Mouse (Mus musculus) kidney, embryonic 14.5 days (tissue): ENCODE measurements around the gene Xpnpep3. TPM values are rescaled to one million over a fixed set of nuclear protein-coding genes. Genes with fewer than 3 reads are reported as not detected.

Source experiments
- ATAC-seq: fragments of 200-750 bp; cut with Nextera tagmentation; 2 replicates; pipeline ENCODE4 v1.8.0; 2017; ENCODE audit warnings: moderate number of reproducible peaks, mild to moderate bottlenecking, moderate TSS enrichment, moderate library complexity; ENCODE audit not compliant: low FRiP score, low TSS enrichment
- H3K27ac ChIP-seq: fragments of 300-500 bp; sonication (generic); 2 replicates; pipeline ENCODE4 v1.5.1; 2014; ENCODE audit warnings: low read depth, mild to moderate bottlenecking, low read length, moderate library complexity, mixed read lengths
- H3K27me3 ChIP-seq: fragments of 300-500 bp; sonication (generic); 2 replicates; pipeline ENCODE4 v1.6.1; 2014; ENCODE audit warnings: mild to moderate bottlenecking, low read length; ENCODE audit not compliant: control insufficient read depth, insufficient read depth
- H3K36me3 ChIP-seq: fragments of 300-500 bp; sonication (generic); 2 replicates; pipeline ENCODE4 v1.6.1; 2014; ENCODE audit warnings: low read length, mixed read lengths; ENCODE audit not compliant: control insufficient read depth, insufficient read depth
- H3K4me1 ChIP-seq: fragments of 300-500 bp; sonication (generic); 2 replicates; pipeline ENCODE4 v1.6.1; 2014; ENCODE audit warnings: low read length, mixed read lengths; ENCODE audit not compliant: control insufficient read depth, insufficient read depth
- H3K4me2 ChIP-seq: fragments of 300-500 bp; sonication (generic); replicated peaks from 2 replicates; pipeline ENCODE4 v1.6.1; 2014; ENCODE audit warnings: low read depth, mild to moderate bottlenecking, low read length
- H3K4me3 ChIP-seq: fragments of 300-500 bp; sonication (generic); 2 replicates; pipeline ENCODE4 v1.5.1; 2014; ENCODE audit warnings: mild to moderate bottlenecking, low read length
- H3K9ac ChIP-seq: fragments of 300-500 bp; sonication (generic); 2 replicates; pipeline ENCODE4 v1.6.1; 2014; ENCODE audit warnings: low read depth, mild to moderate bottlenecking, low read length, moderate library complexity
- H3K9me3 ChIP-seq: fragments of 300-500 bp; sonication (generic); 2 replicates; pipeline ENCODE4 v1.6.1; 2016; ENCODE audit warnings: low read length; ENCODE audit not compliant: control insufficient read depth
- WGBS: fragments of 180-500 bp; shearing (Covaris S2); extraction: QIAGEN DNeasy Blood & Tissue Kit; methylation state at CpG from one replicate; pipeline ENCODE4 v1.1.7; 2014; 5-methylcytosine and 5-hydroxymethylcytosine counted together
- polyA plus RNA-seq: library from polyadenylated mRNA; unstranded; fragments of >200 nt; fragmentation: Nextera tagmentation; extraction: Ambion mirVana; gene quantifications from 2 replicates; pipeline ENCODE4 v1.2.1, GENCODE M21; 2014

Xpnpep3 gene
- polyA plus RNA-seq, 1 experiment from 2014 or later, result 10.0 TPM

DNA sequence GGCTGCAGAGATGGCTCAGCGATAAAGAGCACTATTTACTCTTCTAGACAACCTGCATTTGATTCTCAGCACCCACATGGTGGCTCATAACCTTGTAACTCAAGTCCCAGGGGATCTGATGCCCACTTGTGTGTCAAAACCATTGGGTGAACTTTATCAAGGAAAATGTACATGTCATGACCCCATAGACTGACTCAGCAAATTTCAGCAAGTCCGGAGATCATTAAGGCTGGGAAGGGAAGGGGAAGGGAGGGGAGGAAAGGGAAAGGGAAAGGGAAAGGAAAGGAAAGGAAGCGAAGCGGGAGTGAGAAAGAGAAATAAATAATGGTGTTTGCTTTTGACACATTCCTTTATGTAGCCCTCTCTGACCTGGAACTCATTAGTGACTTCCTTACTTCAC, 18.1 kb downstream of the Xpnpep3 start:
- no peaks in the 10 kb centered on the region; the same call in 1 of the 2 replicates for H3K36me3 ChIP-seq
- H3K27me3 ChIP-seq, result no peaks in the 10 kb centered on the region
- no peak overlapping the region for H3K4me3 ChIP-seq
- H3K9me3 ChIP-seq, result no peaks in the 10 kb centered on the region
- 88% methylated on average over 4 of the region's 4 CpGs for WGBS
- H3K4me1 ChIP-seq, result 0 out of 2 replicates have a peak, but pooled peaks cover 3% of the 10 kb centered on the region
- no peak overlapping the region for H3K27ac ChIP-seq
- H3K4me2 ChIP-seq, result no peak overlapping the region
- no peak for ATAC-seq
- no peak overlapping the region for H3K9ac ChIP-seq

DNA sequence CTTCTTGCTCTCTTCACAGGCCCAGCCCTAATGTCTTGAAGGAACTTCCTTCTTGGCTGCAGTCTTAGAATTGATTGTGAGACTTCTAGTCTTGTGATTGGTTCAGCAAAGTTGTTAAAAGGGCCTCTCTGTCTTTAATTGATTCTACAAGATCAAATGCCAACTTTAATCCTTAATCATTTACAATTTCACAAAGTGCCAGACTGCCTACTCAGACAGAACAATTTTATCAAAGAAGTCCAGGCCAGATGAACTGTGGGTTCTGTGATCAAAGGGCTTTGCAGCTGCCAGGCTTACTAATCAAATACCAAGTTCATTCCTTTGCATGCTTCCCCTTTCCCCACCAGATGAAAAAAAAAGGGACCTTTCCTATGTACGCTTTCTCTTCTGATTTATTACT, 21.5 kb downstream of the Xpnpep3 start:
- WGBS, result 41% methylated on average over 1 of the region's 1 CpGs
- H3K27ac ChIP-seq, result no peak overlapping the region

DNA sequence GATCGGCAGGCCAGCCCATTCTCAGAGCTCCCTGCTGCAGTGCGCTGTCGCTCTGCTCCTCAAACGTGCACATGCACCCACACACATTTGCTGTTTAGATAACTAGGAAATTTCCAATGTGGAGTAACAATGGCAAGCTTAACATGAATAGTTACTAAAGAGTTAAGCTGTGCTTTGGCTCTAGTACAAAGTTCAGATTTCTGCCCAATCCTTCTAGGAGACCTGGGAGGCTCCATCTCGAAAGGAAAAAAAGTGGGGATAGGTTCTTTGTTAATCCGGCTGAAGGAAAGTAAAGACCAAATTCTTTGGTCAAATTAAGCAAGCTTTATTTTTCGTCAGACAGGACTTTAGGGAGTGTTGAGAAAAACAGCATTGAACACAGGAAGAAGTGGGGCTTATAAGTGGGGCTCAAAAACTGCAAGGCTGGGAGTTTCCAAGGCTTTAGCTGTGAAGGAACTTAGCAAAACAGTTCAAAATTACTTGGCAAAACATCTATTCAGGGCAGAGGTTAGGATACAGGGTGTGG, 22.3 kb downstream of the Xpnpep3 start:
- no peaks in the 10 kb centered on the region for H3K27me3 ChIP-seq
- ATAC-seq, result no peak
- H3K4me1 ChIP-seq, result no peaks in the 10 kb centered on the region
- peaks cover 1% of the 10 kb centered on the region for H3K36me3 ChIP-seq
- no peak overlapping the region for H3K9ac ChIP-seq
- H3K27ac ChIP-seq, result peak overlapping the region; percentile 45; the same call in 1 of the 2 replicates
- H3K9me3 ChIP-seq, result no peaks in the 10 kb centered on the region
- no peak overlapping the region for H3K4me3 ChIP-seq
- 78% methylated on average over 7 of the region's 7 CpGs for WGBS
- no peak overlapping the region for H3K4me2 ChIP-seq

More for the DNA sequence above, 21.5 kb downstream of the Xpnpep3 start:
- no peak overlapping the region for H3K4me3 ChIP-seq
- H3K4me1 ChIP-seq, result 0 out of 2 replicates have a peak, but pooled peaks cover 3% of the 10 kb centered on the region
- no peaks in the 10 kb centered on the region for H3K9me3 ChIP-seq
- H3K36me3 ChIP-seq, result no peaks in the 10 kb centered on the region; the same call in 1 of the 2 replicates
- no peak overlapping the region for H3K9ac ChIP-seq
- ATAC-seq, result no peak
- no peak overlapping the region for H3K4me2 ChIP-seq
- no peaks in the 10 kb centered on the region for H3K27me3 ChIP-seq

DNA sequence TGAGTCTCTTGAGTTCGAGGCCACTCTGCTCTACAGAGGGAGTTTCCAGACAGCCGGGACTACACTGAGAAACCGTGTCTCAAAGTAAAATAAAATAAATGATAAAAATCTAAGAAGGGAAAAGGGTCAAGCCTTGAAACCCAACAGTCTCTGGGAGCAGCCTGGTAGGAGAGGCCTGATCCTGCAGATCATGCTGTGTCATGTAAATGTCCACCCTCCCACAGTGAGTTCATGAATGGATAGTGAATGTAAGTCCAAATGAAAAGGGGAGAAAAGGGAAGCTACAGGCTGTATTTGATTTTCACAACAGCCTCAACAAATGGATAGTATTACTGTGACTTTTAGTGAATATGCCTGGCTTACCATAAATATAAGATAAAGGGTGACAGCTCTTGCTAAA, 25.4 kb downstream of the Xpnpep3 start:
- no peak overlapping the region for H3K27ac ChIP-seq
- no peak overlapping the region for H3K4me3 ChIP-seq
- H3K27me3 ChIP-seq, result no peaks in the 10 kb centered on the region
- no peak for ATAC-seq
- no peak overlapping the region for H3K4me2 ChIP-seq
- H3K9me3 ChIP-seq, result no peaks in the 10 kb centered on the region
- peaks cover 13% of the 10 kb centered on the region for H3K36me3 ChIP-seq
- no peak overlapping the region for H3K9ac ChIP-seq
- H3K4me1 ChIP-seq, result no peaks in the 10 kb centered on the region
- 87% methylated on average over 3 of the region's 3 CpGs for WGBS

DNA sequence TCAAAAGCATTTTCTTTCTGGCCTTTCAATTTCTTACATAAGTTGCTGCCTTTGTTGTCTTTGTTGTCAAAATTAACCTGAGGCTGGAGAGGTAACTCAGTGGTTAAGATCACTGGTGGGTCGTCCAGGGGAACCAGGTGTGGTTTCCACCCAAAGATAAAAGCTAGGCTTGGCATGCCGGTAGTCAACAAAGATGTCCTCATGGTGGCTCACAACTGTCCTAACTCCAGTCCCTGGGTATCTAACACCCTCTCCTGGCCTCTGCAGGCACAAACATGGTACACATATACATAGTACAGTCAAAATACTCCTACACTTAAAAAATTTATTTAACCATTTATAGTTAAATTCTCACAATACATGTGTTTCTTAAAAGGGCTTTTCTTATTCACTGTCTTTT, 28.0 kb downstream of the Xpnpep3 start:
- no peaks in the 10 kb centered on the region for H3K9me3 ChIP-seq
- H3K36me3 ChIP-seq, result peaks cover 26% of the 10 kb centered on the region
- H3K27me3 ChIP-seq, result no peaks in the 10 kb centered on the region
- H3K4me3 ChIP-seq, result no peak overlapping the region
- no peak overlapping the region for H3K27ac ChIP-seq
- H3K4me1 ChIP-seq, result no peaks in the 10 kb centered on the region
- 93% methylated on average over 2 of the region's 2 CpGs for WGBS
- no peak overlapping the region for H3K4me2 ChIP-seq
- ATAC-seq, result no peak
- H3K9ac ChIP-seq, result no peak overlapping the region

DNA sequence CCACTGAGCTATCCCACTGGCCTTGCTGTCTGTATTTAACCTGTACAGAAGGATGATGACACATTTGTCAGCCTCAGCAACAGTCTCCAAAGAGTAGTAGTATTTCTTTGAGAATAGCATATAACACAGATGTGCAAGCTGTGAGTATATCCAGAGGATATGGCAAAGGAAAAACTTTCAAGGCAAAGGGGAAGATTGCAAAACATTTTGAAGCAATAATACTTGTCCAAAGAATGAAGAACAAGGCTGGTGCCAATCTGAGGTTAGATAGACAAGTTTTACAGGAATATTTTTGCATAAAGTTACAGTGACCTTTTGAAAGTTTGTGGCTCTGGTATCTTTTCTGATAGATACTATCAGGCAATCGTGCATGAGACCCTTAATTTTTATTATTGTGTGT, 31.3 kb downstream of the Xpnpep3 start:
- H3K4me3 ChIP-seq, result no peak overlapping the region
- no peaks in the 10 kb centered on the region for H3K27me3 ChIP-seq
- H3K9me3 ChIP-seq, result no peaks in the 10 kb centered on the region
- no peaks in the 10 kb centered on the region for H3K4me1 ChIP-seq
- ATAC-seq, result no peak
- no peak overlapping the region for H3K4me2 ChIP-seq
- 53% methylated on average over 1 of the region's 1 CpGs for WGBS
- no peak overlapping the region for H3K27ac ChIP-seq
- no peak overlapping the region for H3K9ac ChIP-seq
- peaks cover 26% of the 10 kb centered on the region for H3K36me3 ChIP-seq

DNA sequence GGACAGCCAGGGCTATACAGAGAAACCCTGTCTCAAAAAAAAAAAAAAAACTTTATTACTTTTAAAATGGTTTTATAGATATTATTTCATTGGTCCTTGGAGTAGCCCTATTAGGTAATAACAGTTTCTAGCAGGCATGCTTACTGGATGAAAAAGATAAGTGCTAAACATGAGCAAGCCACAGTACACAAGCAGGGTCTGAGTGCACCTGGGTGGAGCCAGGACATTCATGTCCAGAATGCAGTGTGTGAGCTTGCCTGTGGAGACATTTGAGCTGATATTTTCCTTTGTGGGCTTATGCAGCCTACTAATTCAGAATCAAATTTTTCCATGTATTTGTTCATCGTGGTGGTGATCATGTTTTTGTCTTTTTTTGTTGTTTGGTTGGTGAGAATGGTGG, 38.4 kb downstream of the Xpnpep3 start:
- no peak overlapping the region for H3K9ac ChIP-seq
- H3K4me2 ChIP-seq, result no peak overlapping the region
- WGBS, result 97% methylated on average over 1 of the region's 1 CpGs
- H3K4me3 ChIP-seq, result no peak overlapping the region
- peaks cover 18% of the 10 kb centered on the region; the same call in 1 of the 2 replicates for H3K36me3 ChIP-seq
- no peaks in the 10 kb centered on the region for H3K4me1 ChIP-seq
- H3K27ac ChIP-seq, result no peak overlapping the region
- H3K27me3 ChIP-seq, result no peaks in the 10 kb centered on the region
- H3K9me3 ChIP-seq, result no peaks in the 10 kb centered on the region
- ATAC-seq, result no peak

DNA sequence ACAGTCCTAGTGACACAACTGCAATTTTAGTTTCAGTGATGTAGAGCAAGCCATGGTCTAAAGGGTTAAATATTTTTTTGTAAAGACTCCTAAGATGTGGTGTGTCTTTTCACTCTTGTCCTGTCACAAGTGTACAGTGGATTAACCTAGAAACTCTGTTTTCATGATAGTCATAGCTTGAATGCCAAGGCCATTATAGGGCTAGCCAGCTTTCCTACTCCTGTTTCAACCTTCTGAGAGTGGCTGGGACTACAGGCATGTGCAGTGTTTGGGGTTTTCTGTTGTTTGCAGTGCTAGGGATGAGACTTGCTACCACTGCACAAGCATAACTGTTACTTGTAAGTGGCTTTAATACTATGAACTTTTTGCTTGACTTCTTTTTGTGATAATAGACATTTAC, 39.3 kb downstream of the Xpnpep3 start:
- Histone ChIP-seq H3K36me3 (peaks cover 18% of the 10 kb centered on the region; the same call in 1 of the 2 replicates), H3K4me1 (no peaks in the 10 kb centered on the region), H3K27me3 (no peaks in the 10 kb centered on the region), H3K27ac (no peak overlapping the region), H3K9me3 (no peaks in the 10 kb centered on the region), H3K4me3 (no peak overlapping the region), H3K9ac (no peak overlapping the region), H3K4me2 (no peak overlapping the region)
- no peak for ATAC-seq

DNA sequence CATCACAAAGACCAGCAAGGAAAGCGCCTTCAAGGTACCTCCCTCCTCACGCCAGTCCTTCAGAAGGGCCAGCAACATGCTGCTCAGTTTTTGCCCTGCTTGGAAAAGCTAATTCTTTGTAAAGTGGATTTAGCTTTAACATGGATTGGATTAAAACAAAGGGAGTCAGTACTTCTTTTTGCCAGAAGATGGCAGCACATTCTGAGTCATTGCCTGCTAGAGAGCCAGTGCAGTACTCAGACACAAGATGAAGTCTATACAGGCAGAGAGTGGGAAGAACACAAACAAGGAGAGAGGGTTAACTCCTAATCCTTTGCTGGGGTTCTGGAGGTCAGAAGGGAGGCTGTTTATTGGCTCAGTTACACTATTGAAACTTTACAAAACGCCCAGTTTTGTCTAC, 48.5 kb downstream of the Xpnpep3 start:
- no peak overlapping the region for H3K27ac ChIP-seq
- no peaks in the 10 kb centered on the region for H3K4me1 ChIP-seq
- no peak for ATAC-seq
- H3K9ac ChIP-seq, result no peak overlapping the region
- no peaks in the 10 kb centered on the region for H3K9me3 ChIP-seq
- no peaks in the 10 kb centered on the region for H3K27me3 ChIP-seq
- 49% methylated on average over 3 of the region's 3 CpGs for WGBS
- H3K36me3 ChIP-seq, result peaks cover 19% of the 10 kb centered on the region
- no peak overlapping the region for H3K4me3 ChIP-seq
- H3K4me2 ChIP-seq, result no peak overlapping the region
